Mouse (Mus musculus) forelimb bud, embryonic 11.5 days (tissue): ENCODE results near the gene Spry2.

Experiments
- DNase-seq: peaks from one replicate; pipeline ENCODE4 v3.0.0-alpha.2; 2012; ENCODE audit warnings: low read depth, low spot score

Gene Spry2

GRCm38 (mm10) chr14:105892941-105893622 lies 3.5 kb downstream of the Spry2 start:
- DNase-seq = no peak

- DNase-seq = no peak
Observed at GRCm38 (mm10) chr14:105890516-105891231, 5.9 kb downstream of the Spry2 start.

GRCm38 (mm10) chr14:105886643-105887374 lies 9.8 kb downstream of the Spry2 start:
- DNase-seq = no peak

GRCm38 (mm10) chr14:105885249-105885648 lies 11.4 kb downstream of the Spry2 start:
- DNase-seq = no peak

- DNase-seq = no peak
Observed at GRCm38 (mm10) chr14:105883215-105883614, 13.4 kb downstream of the Spry2 start.

- DNase-seq = no peak
Observed at GRCm38 (mm10) chr14:105878359-105878758, 18.3 kb downstream of the Spry2 start.

GRCm38 (mm10) chr14:105876375-105876774 lies 20.2 kb downstream of the Spry2 start:
- DNase-seq = no peak

- no peak for DNase-seq
Observed at GRCm38 (mm10) chr14:105870370-105870936, 26.2 kb downstream of the Spry2 start.

GRCm38 (mm10) chr14:105865381-105865938 lies 31.2 kb downstream of the Spry2 start:
- no peak for DNase-seq

- DNase-seq = no peak
Observed at GRCm38 (mm10) chr14:105862199-105862598, 34.4 kb downstream of the Spry2 start.

- no peak for DNase-seq
Observed at GRCm38 (mm10) chr14:105860920-105861319, 35.7 kb downstream of the Spry2 start.

- no peak for DNase-seq
Observed at GRCm38 (mm10) chr14:105860276-105860675, 36.3 kb downstream of the Spry2 start.

- DNase-seq = no peak
Observed at GRCm38 (mm10) chr14:105859876-105860275, 36.7 kb downstream of the Spry2 start.

- no peak for DNase-seq
Observed at GRCm38 (mm10) chr14:105859368-105859767, 37.3 kb downstream of the Spry2 start.

- no peak for DNase-seq
Observed at GRCm38 (mm10) chr14:105858935-105859334, 37.7 kb downstream of the Spry2 start.

GRCm38 (mm10) chr14:105851359-105852067 lies 45.1 kb downstream of the Spry2 start:
- no peak for DNase-seq
